Mouse (Mus musculus) layer of hippocampus, adult 11-12 months (tissue): ENCODE measurements around the gene Dnajc5.

Source experiments
- DNase-seq: peaks from one replicate; pipeline ENCODE4 v3.0.0; 2022; ENCODE audit warnings: low spot score

The Dnajc5 gene

GRCm38 (mm10) chr2:181589011-181589731 is 68.9 kb downstream of the Dnajc5 start:
- peak; percentile 4 for DNase-seq

GRCm38 (mm10) chr2:181589732-181590105 is 69.4 kb downstream of the Dnajc5 start:
- peak; percentile 7 for DNase-seq

- DNase-seq = peak; percentile 8
Measured at GRCm38 (mm10) chr2:181590471-181590870, 70.2 kb downstream of the Dnajc5 start.

GRCm38 (mm10) chr2:181591528-181592085 is 71.3 kb downstream of the Dnajc5 start, which contains the start of gene Prpf6:
Gene Prpf6, plus strand, starts transcription at chr2:181591868.
- DNase-seq = peak; percentile 8

GRCm38 (mm10) chr2:181592231-181593041 is 72.2 kb downstream of the Dnajc5 start, which contains the start of gene Zfp512b:
Gene Zfp512b, minus strand, starts transcription at chr2:181592803.
- DNase-seq = peak; percentile 61

GRCm38 (mm10) chr2:181593042-181593421 is 72.7 kb downstream of the Dnajc5 start:
- no peak for DNase-seq

GRCm38 (mm10) chr2:181593937-181594336 is 73.7 kb downstream of the Dnajc5 start:
- DNase-seq = no peak

GRCm38 (mm10) chr2:181594946-181595696 is 74.8 kb downstream of the Dnajc5 start:
- peak; percentile 55 for DNase-seq

- DNase-seq = no peak
Measured at GRCm38 (mm10) chr2:181596221-181596960, 76.1 kb downstream of the Dnajc5 start.

- peak; percentile 12 for DNase-seq
Measured at GRCm38 (mm10) chr2:181597378-181598061, 77.2 kb downstream of the Dnajc5 start.

- peak; percentile 54 for DNase-seq
Measured at GRCm38 (mm10) chr2:181598454-181599351, 78.4 kb downstream of the Dnajc5 start, which contains the start of gene Samd10. Gene Samd10, minus strand, starts transcription at chr2:181599212.

GRCm38 (mm10) chr2:181600226-181600758 is 80.0 kb downstream of the Dnajc5 start:
- peak; percentile 15 for DNase-seq

GRCm38 (mm10) chr2:181600828-181601750 is 80.8 kb downstream of the Dnajc5 start:
- DNase-seq = peak; percentile 98

- peak; percentile 11 for DNase-seq
Measured at GRCm38 (mm10) chr2:181601751-181602145, 81.5 kb downstream of the Dnajc5 start.

GRCm38 (mm10) chr2:181602367-181602766 is 82.1 kb downstream of the Dnajc5 start:
- no peak for DNase-seq
